Mouse (Mus musculus) spleen, postnatal 4 days (tissue): ENCODE measurements around the gene Ctc1.
A peak's percentile ranks its signal among the peaks of the same experiment; 100 is the strongest.
"Not testable (repeated sequence)": the region's sequence is repeated elsewhere in the genome, so short reads cannot be mapped to it uniquely, and the experiment has no call there.

Experiments used
- DNase-seq, 2 experiments: peaks; one replicate each; pipeline ENCODE4 v3.0.0; 2022; ENCODE audit warnings: low spot score in 2 of 2

The Ctc1 gene

GRCm38 (mm10) chr11:69015644-69016441 is at the start of gene Ctc1:
Gene Ctc1 (plus strand): TSS chr11:69015911.
- peak; percentile 90 to 93 for DNase-seq

GRCm38 (mm10) chr11:68966554-68966953 is 49.2 kb upstream of the Ctc1 start:
- no peak for DNase-seq

- DNase-seq: peak; percentile 90 to 93
Observed at GRCm38 (mm10) chr11:68967337-68968282, 48.1 kb upstream of the Ctc1 start, which contains the start of gene Slc25a35. Gene Slc25a35 (plus strand): TSS chr11:68968131.

GRCm38 (mm10) chr11:68968752-68969151 is 47.0 kb upstream of the Ctc1 start:
- DNase-seq: no peak

GRCm38 (mm10) chr11:68970232-68970631 is 45.5 kb upstream of the Ctc1 start:
- DNase-seq: no peak

GRCm38 (mm10) chr11:68973250-68974058 is 42.3 kb upstream of the Ctc1 start:
- DNase-seq: peak; percentile 78 to 87

- no peak for DNase-seq
Observed at GRCm38 (mm10) chr11:68974059-68974450, 41.7 kb upstream of the Ctc1 start.

GRCm38 (mm10) chr11:68975085-68975484 is 40.6 kb upstream of the Ctc1 start, which contains the start of gene Rangrf:
Gene Rangrf (minus strand): TSS chr11:68975185.
- DNase-seq: no peak

GRCm38 (mm10) chr11:68975601-68976000 is 40.1 kb upstream of the Ctc1 start:
- DNase-seq: no peak

GRCm38 (mm10) chr11:68979320-68979733 is 36.4 kb upstream of the Ctc1 start:
- no peak for DNase-seq

GRCm38 (mm10) chr11:68980919-68981318 is 34.8 kb upstream of the Ctc1 start:
- no peak for DNase-seq

GRCm38 (mm10) chr11:68982639-68983369 is 32.9 kb upstream of the Ctc1 start:
- DNase-seq: peak; percentile 61 to 85

- no peak for DNase-seq
Observed at GRCm38 (mm10) chr11:68987365-68987882, 28.3 kb upstream of the Ctc1 start.

GRCm38 (mm10) chr11:68988341-68988740 is 27.4 kb upstream of the Ctc1 start:
- no peak for DNase-seq

GRCm38 (mm10) chr11:68993122-68993521 is 22.6 kb upstream of the Ctc1 start:
- DNase-seq: no peak

GRCm38 (mm10) chr11:68994377-68994776 is 21.3 kb upstream of the Ctc1 start:
- DNase-seq: no peak

- DNase-seq: no peak
Observed at GRCm38 (mm10) chr11:68997080-68997479, 18.6 kb upstream of the Ctc1 start.

- DNase-seq: not testable (repeated sequence)
Observed at GRCm38 (mm10) chr11:69002782-69003181, 12.9 kb upstream of the Ctc1 start.

GRCm38 (mm10) chr11:69003592-69003991 is 12.1 kb upstream of the Ctc1 start:
- no peak for DNase-seq

GRCm38 (mm10) chr11:69005193-69005592 is 10.5 kb upstream of the Ctc1 start:
- DNase-seq: no peak

- not testable (repeated sequence) for DNase-seq
Observed at GRCm38 (mm10) chr11:69006575-69006974, 9.1 kb upstream of the Ctc1 start.
